Mouse (Mus musculus) ES-E14 (cell line): Measurements from ENCODE around the gene P3h1. TPM values are rescaled to one million over a fixed set of nuclear protein-coding genes. Genes with fewer than 3 reads are reported as not detected.
A peak's percentile ranks its signal among the peaks of the same experiment; 100 is the strongest.

Experiments
- DNase-seq: peaks from one replicate; pipeline ENCODE4 v3.0.0-alpha.2; 2013; ENCODE audit warnings: low read depth, low spot score
- H3K27ac ChIP-seq: 2 replicates; pipeline ENCODE4 v1.5.1; 2012; ENCODE audit warnings: low read depth, mild to moderate bottlenecking, low read length, moderate library complexity, mixed read lengths; ENCODE audit not compliant: poor library complexity, insufficient read depth, severe bottlenecking
- H3K36me3 ChIP-seq: 2 replicates; pipeline ENCODE4 v1.6.1; 2012; ENCODE audit warnings: mild to moderate bottlenecking, low read length, moderate library complexity, mixed read lengths; ENCODE audit not compliant: control insufficient read depth, poor library complexity, insufficient read depth, severe bottlenecking
- H3K4me1 ChIP-seq, 2 experiments: fragments of 150-350 bp in 1 of 2; sonication (generic) in 1 of 2; 2 replicates each; pipeline ENCODE4 v1.6.1; 2012; ENCODE audit warnings: low read length in 2 of 2, mild to moderate bottlenecking in 1 of 2, mixed read lengths in 1 of 2; ENCODE audit not compliant: control insufficient read depth in 2 of 2, insufficient read depth in 2 of 2, poor library complexity in 1 of 2
- H3K4me3 ChIP-seq, 2 experiments: fragments of 150-350 bp in 1 of 2; sonication (generic) in 1 of 2; 2 replicates each; pipeline ENCODE4 v1.5.1; 2012; ENCODE audit warnings: low read length in 2 of 2, low read depth in 1 of 2, mild to moderate bottlenecking in 1 of 2, mixed read lengths in 1 of 2; ENCODE audit not compliant: insufficient read depth in 1 of 2, poor library complexity in 1 of 2, severe bottlenecking in 1 of 2
- H3K9ac ChIP-seq: 2 replicates; pipeline ENCODE4 v1.6.1; 2012; ENCODE audit warnings: low read depth, mild to moderate bottlenecking, low read length, mixed read lengths; ENCODE audit not compliant: poor library complexity, insufficient read depth, severe bottlenecking
- H3K9me3 ChIP-seq: fragments of 150-350 bp; sonication (generic); 2 replicates; pipeline ENCODE4 v1.6.1; 2012; ENCODE audit warnings: low read depth, mild to moderate bottlenecking, low read length; ENCODE audit not compliant: control insufficient read depth, insufficient read depth
- CHD2 ChIP-seq: IDR thresholded peaks from 2 replicates; pipeline ENCODE4 v1.6.1; 2014; ENCODE audit warnings: mild to moderate bottlenecking, low read depth, low read length, inconsistent platforms
- HCFC1 ChIP-seq: IDR thresholded peaks from 2 replicates; pipeline ENCODE4 v1.6.1; 2012; ENCODE audit warnings: low read length, inconsistent platforms, borderline replicate concordance; ENCODE audit not compliant: insufficient read depth
- MAFK ChIP-seq: IDR thresholded peaks from 2 replicates; pipeline ENCODE4 v1.6.1; 2014; ENCODE audit warnings: mild to moderate bottlenecking, low read depth, low read length, inconsistent platforms; ENCODE audit not compliant: insufficient read depth
- ZC3H11A ChIP-seq: IDR thresholded peaks from 2 replicates; pipeline ENCODE4 v1.6.1; 2012; ENCODE audit warnings: low read depth, mild to moderate bottlenecking, inconsistent platforms, low read length, borderline replicate concordance
- ZNF384 ChIP-seq: IDR thresholded peaks from 2 replicates; pipeline ENCODE4 v1.6.1; 2012; ENCODE audit warnings: low read depth, low read length, inconsistent platforms
- in situ Hi-C, 2 experiments: fragments of 600-800 bp; cut with MboI; formaldehyde crosslinking; loops; one replicate each; pipeline ENCODE4 v1.15.1; 2025; ENCODE audit warnings: low sequenced_read_pairs in 2 of 2, inconsistent platforms in 1 of 2; ENCODE audit not compliant: unreplicated experiment in 2 of 2
- total RNA-seq: library from RNA; depleted of rRNA; stranded (reverse); fragments of 300-350 nt; gene quantifications from 2 replicates; pipeline ENCODE4 v1.2.3, GENCODE M21; 2012

Gene P3h1
- total RNA-seq, 1 experiment: 61.9 TPM

- DNase-seq: peak; percentile 77
- in situ Hi-C loops: no loop called here
- Histone ChIP-seq H3K9me3 (no peaks in the 10 kb centered on the region), H3K4me1 (peaks cover 8 to 16% of the 10 kb centered on the region in 2 experiments; a peak in 3 of 4 replicates), H3K36me3 (peaks cover 4% of the 10 kb centered on the region; the same call in 1 of the 2 replicates), H3K27ac (no peak overlapping the region; the same call in 1 of the 2 replicates), H3K4me3 (peak overlapping the region in 1 of 2 experiments; percentile 58; a peak in 2 of 4 replicates), H3K9ac (peak overlapping the region; percentile 61; the same call in 1 of the 2 replicates)
- TF ChIP-seq CHD2: no peak
- TF ChIP-seq ZC3H11A: no peak
- TF ChIP-seq MAFK: no peak
- TF ChIP-seq HCFC1: no peak
These were observed 6.5 kb downstream of the P3h1 start for GRCm38 (mm10) chr4:119239181-119239682.

- in situ Hi-C loops: no loop called here
- TF ChIP-seq ZNF384 (no peak), HCFC1 (no peak), ZC3H11A (no peak), MAFK (no peak), CHD2 (no peak)
- H3K9me3 ChIP-seq: no peaks in the 10 kb centered on the region
- H3K27ac ChIP-seq: no peak overlapping the region
- peaks cover 7% of the 10 kb centered on the region; the same call in 1 of the 2 replicates for H3K36me3 ChIP-seq
- no peak for DNase-seq
- no peak overlapping the region for H3K4me3 ChIP-seq
- H3K4me1 ChIP-seq: peaks cover 8 to 26% of the 10 kb centered on the region in 2 experiments; a peak in 3 of 4 replicates
- H3K9ac ChIP-seq: no peak overlapping the region
These were observed 8.9 kb downstream of the P3h1 start for GRCm38 (mm10) chr4:119241664-119242063.

DNA sequence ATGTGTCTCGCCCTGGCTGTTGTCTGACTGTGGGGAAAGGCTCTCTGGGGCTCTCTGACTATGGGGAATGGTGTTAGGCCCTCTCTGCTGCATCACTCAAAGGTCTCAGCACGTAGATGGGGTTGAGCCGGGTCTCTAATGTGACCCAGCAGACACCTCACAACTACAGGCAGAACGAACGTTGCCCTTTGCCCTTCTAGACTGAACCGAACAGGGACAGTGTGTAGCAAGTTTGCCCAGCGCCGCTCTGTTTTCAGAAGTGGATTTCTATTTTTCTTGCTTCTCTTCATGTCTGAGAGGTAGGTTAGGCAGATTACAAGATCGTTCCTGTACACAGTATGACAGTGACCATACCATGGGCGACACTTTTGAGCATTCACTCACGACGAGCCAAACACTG, 9.9 kb downstream of the P3h1 start:
- TF ChIP-seq MAFK: no peak
- no peak for TF ChIP-seq ZC3H11A
- TF ChIP-seq CHD2: no peak
- TF ChIP-seq ZNF384: no peak
- TF ChIP-seq HCFC1: no peak
- no peaks in the 10 kb centered on the region for H3K9me3 ChIP-seq
- no peak overlapping the region for H3K27ac ChIP-seq
- DNase-seq: no peak
- H3K9ac ChIP-seq: no peak overlapping the region
- peaks cover 8 to 29% of the 10 kb centered on the region in 2 experiments; a peak in 3 of 4 replicates for H3K4me1 ChIP-seq
- H3K4me3 ChIP-seq: no peak overlapping the region
- peaks cover 7% of the 10 kb centered on the region; the same call in 1 of the 2 replicates for H3K36me3 ChIP-seq
- in situ Hi-C loops: no loop called here

DNA sequence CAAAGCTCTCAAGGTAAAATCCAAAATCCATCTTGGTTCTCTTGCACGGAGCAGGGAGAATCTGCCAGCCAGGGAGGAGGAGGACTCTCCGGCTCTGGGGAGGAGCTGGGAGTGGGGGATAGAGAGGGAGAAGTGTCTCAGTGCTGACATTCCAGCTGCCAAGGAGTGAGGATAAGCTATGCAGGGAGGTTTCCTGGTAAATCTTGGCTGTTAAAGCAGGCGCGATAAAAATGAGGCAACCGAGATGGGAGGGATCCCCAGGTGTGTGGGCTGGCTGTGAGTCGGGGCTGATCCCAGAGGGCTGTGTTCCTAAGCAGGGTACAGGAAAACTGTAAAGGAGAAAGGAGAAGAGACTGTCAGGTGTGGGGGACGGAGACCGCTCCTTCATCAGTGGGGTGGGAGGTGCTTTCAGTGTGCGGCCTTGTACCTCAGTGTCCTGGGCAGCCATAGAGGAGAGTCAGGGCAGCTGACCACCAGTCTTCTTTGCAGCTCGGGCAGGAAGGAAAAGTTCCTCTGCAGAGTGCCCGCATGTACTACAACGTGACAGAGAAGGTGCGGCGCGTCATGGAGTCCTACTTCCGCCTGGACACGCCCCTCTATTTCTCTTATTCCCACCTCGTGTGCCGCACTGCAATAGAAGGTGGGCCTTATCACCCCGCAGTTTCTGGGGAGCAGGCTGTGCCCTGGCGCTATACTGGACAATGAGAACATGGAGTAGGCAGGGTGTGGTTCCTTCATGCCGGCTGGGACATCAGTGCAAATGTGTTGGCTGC, 11.9 kb downstream of the P3h1 start:
- TF ChIP-seq MAFK (no peak), ZNF384 (no peak), ZC3H11A (no peak), CHD2 (no peak), HCFC1 (no peak)
- Histone ChIP-seq H3K36me3 (peaks cover 9% of the 10 kb centered on the region; the same call in 1 of the 2 replicates), H3K4me3 (no peak overlapping the region), H3K4me1 (peaks cover 0 to 26% of the 10 kb centered on the region in 2 experiments; a peak in 2 of 4 replicates), H3K27ac (no peak overlapping the region), H3K9me3 (no peaks in the 10 kb centered on the region), H3K9ac (no peak overlapping the region)
- DNase-seq: no peak
- in situ Hi-C loops: no loop called here
